Mouse (Mus musculus): Measurements from ENCODE around the gene Gm28230.
A peak's percentile ranks its signal among the peaks of the same experiment; 100 is the strongest.

Gene Gm28230

DNA sequence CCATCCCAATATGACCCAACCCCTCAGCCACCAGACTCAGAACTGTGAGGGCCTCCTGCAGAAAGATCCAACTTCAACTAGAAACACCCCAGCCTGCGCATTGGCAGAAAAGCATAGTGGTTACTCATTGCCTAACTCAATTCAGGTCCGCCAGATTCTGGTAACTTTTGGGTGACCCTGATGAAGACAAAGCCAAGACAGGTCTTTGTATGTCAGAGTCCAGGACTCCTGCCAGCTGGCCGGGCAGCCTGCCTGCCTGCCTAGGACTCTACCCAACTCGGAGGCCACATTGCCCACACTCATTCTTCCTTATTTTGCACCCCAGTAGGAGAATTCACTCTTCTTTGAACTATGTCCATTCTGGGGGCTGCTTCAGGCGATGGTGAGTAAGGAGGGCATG lies at the start of gene Gm28230:
Gene Gm28230 (plus strand): TSS at position 178 of the 400 bp plus-strand sequence.
- DNase-seq (ENCODE audit: low read depth) = no peak

DNA sequence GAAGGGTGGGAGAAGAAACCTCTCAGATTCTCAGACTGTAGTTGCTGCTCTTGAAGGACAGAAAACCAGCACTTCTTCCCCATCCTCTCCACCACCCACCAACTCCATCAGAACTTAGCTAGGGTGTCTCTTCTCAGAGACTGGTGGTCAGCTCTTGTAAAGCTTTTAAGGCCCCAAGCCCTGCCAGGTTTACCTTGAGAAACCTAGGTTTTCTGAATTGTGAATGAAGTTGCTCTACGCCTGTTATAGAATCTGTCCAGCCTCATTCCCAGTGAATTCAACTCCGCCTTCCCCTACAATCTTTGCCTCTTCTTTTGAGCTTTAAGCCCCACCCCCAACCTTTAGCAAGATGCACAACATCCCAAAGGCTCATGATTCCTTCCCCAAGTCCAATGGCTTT lies 49.4 kb upstream of the Gm28230 start:
- DNase-seq (ENCODE audit: low read depth) = no peak

- no peak for DNase-seq (ENCODE audit: low read depth)
These were observed 47.5 kb upstream of the Gm28230 start, which contains the start of gene Hoxd11 for GRCm38 (mm10) chr2:74678891-74679595. TSS of gene Hoxd11 (plus strand) at chr2:74679557.

GRCm38 (mm10) chr2:74679596-74679971 lies 46.9 kb upstream of the Gm28230 start:
- DNase-seq (ENCODE audit: low read depth) = no peak

DNA sequence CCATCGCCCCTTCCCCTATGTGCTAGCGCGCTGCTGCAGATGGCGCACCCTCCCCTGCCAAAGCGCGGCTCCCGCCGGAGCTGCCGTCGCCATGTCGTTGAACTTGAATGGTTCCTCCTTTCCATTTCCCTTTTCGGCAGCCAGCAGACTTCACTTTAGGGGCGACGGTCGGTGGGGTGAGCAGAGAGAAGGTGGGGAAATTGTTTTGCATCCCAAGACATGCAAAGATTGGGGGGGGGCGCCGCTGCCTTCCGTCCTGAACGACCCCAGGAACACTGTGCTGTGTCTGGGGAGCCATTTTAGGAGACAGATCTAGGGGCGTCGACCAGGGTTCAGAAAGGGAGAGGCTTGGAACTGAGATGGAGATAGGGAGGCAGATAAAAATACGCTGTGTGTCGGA lies 46.5 kb upstream of the Gm28230 start:
- DNase-seq (ENCODE audit: low read depth) = no peak

GRCm38 (mm10) chr2:74680561-74681398 lies 45.7 kb upstream of the Gm28230 start:
- no peak for DNase-seq (ENCODE audit: low read depth)

DNA sequence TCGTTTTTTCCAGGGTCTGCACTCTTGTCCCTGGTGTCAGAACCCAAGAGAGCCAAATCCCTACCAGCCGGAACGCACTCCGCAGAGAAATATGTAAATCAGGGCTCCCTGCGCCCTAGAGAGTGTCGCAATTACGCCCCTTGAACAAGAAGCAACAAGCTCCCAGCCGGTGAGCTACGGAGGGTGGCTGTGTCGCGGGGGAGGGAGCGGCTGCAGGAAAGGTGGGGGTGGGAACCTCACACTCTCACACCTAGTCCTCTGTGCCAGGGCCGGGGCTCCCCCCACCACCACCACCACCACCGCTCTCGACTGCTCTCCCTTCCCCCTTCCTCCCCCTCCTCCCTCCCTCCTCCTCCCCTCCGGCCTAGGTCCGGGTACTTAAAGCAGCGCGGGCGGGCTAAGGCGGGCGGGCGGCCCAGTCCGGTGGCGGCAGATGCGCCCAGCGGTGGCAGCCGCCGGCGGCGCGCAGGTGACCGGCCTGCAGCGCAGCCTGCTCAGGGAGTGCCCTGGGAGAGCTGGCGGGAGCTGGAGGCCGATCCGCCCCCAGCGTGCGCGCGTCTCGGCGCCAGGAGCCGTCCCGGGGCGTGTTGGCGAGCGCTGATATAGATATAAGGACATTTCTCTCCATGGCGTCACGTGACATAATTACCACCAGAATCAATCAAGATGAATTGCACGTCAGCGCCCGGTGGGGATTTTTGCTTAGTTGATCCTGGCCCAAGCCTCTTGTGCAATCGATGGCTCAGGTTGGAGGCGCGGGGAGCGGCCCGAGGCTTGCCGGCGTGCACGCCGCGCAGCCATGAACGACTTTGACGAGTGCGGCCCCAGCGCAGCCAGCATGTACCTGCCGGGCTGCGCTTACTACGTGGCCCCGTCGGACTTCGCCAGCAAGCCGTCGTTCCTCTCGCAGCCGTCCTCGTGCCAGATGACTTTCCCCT lies 44.7 kb upstream of the Gm28230 start:
- no peak for DNase-seq (ENCODE audit: low read depth)

DNA sequence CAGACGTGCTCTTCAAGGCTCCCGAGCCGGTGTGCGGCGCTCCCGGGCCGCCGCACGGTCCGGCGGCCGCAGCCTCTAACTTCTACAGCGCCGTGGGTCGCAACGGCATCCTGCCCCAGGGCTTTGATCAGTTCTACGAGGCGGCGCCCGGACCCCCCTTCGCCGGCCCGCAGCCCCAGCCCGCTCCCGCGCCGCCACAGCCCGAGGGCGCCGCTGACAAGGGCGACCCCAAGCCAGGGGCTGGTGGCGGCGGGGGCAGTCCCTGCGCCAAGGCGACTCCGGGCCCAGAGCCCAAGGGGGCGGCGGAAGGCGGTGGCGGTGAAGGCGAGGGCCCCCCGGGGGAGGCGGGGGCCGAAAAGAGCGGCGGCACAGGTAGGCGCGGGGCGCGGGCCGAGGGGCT lies 43.7 kb upstream of the Gm28230 start:
- DNase-seq (ENCODE audit: low read depth) = no peak

- no peak for DNase-seq (ENCODE audit: low read depth)
These were observed 43.0 kb upstream of the Gm28230 start for GRCm38 (mm10) chr2:74683471-74683951.

DNA sequence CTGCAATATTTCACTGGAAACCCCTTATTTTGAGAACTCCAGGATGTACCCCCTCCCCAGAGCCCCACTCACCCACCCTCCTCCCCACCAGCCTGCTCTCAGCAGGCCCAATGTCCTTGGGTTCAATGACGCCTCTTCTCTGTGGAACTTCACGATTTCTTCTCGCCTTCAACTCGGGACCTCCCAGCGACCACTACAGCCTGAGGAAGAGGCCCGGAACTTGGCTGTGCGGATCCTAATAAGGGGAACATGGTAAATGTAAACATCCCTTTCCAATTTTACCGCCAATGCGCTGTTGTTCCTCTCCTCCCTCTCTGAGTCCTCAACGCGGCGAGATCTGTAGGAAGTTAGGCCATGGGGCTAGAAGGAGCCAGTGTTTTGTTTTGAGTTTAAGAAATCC lies 42.4 kb upstream of the Gm28230 start:
- no peak for DNase-seq (ENCODE audit: low read depth)

- no peak for DNase-seq (ENCODE audit: low read depth)
These were observed 41.4 kb upstream of the Gm28230 start for GRCm38 (mm10) chr2:74685059-74685603.

DNA sequence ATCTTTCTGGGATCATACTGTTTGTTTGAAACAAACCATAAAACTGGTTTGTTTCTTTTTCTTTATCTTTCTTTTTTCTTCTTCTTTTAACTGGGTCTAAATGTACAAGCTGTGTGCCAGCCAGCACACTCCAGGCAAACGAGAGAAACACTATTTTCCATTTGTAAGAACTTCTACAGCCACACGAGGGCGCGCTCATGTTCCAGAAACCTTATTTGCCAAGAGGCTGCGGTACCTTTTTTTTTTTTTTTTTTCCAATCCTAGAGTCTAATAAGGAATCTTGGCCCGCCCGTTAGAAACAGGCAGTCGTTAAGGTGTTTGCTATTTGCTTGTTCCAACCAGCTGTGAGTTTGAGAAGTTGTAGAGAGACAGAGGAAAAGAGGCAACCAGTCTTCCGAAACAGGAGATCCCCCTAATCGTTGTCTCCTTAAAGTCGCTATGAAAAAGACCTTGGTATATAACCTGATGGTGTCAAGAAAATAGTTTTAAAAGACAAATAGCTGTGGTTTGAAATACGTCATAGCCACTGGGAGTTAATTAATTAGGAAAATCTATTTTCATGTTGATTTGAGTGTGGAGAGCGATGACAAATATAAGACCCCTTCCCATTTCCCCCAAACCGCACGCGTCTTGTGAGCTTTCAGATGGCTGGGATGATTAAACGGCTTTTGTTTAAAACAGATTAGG lies 40.1 kb upstream of the Gm28230 start:
- DNase-seq (ENCODE audit: low read depth) = peak; percentile 55

GRCm38 (mm10) chr2:74686988-74687697 lies 39.4 kb upstream of the Gm28230 start:
- no peak for DNase-seq (ENCODE audit: low read depth)

GRCm38 (mm10) chr2:74687698-74688555 lies 38.6 kb upstream of the Gm28230 start:
- DNase-seq (ENCODE audit: low read depth) = no peak

GRCm38 (mm10) chr2:74688795-74689573 lies 37.5 kb upstream of the Gm28230 start:
- no peak for DNase-seq (ENCODE audit: low read depth)

DNA sequence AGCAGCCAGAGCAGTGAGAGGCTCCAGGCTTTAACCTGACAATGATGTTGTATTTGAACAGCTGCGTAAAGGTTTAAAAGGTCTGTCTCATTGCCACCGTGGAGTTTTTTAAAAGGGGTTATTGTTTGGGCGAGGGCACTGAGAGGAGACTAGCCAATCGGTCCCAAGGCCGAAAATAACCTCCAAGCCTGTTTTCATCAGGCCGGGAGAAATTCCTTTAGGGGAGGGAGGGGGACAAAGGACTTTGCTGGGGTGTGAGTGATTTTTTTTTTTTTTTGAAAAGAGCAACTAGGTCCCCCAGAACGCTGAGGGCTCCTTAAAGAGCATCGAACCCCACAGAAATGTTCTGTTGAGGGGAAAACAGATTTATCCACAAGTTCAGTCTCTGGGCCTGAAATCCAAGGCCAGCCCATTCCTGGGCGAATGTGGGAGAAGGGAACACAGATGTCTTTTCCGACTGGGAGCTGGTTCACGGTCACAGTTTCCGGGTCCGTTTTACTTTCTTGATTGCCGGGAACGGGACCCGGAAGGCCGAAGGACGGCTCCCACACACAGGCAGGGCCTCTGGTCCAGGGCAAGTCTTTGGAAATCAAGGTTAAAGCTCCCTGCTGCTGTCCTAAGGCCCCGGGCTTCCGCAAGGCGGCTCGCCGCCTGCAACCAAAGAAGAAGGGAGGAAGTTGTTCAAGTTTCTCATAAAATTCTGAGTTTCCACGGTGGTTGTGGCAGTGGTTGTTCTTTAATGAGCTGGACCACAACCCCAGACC lies 36.8 kb upstream of the Gm28230 start:
- DNase-seq (ENCODE audit: low read depth) = no peak

DNA sequence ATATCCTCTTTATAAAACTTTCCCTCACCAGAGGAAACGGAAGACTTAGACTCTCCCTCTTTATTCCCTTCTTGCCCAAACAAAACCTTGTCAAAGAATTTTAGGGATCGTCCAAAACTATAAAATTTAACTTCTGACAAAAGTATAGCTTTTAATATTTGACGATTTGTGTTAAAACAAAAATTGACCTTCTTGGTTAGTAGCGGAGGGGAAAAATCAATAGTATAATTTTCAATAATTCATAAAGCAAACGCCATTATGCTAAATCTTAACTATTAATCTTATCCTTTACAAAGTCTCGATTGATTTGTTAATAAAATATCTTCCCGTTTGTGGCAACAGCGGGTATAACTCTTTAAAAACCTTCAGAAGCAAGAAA lies 36.2 kb upstream of the Gm28230 start:
- DNase-seq (ENCODE audit: low read depth) = no peak

Data from naive thymus-derived CD4-positive, alpha-beta T cell, adult 2 months (primary cell).